Mouse (Mus musculus): ENCODE results near the gene Got2.

DNA sequence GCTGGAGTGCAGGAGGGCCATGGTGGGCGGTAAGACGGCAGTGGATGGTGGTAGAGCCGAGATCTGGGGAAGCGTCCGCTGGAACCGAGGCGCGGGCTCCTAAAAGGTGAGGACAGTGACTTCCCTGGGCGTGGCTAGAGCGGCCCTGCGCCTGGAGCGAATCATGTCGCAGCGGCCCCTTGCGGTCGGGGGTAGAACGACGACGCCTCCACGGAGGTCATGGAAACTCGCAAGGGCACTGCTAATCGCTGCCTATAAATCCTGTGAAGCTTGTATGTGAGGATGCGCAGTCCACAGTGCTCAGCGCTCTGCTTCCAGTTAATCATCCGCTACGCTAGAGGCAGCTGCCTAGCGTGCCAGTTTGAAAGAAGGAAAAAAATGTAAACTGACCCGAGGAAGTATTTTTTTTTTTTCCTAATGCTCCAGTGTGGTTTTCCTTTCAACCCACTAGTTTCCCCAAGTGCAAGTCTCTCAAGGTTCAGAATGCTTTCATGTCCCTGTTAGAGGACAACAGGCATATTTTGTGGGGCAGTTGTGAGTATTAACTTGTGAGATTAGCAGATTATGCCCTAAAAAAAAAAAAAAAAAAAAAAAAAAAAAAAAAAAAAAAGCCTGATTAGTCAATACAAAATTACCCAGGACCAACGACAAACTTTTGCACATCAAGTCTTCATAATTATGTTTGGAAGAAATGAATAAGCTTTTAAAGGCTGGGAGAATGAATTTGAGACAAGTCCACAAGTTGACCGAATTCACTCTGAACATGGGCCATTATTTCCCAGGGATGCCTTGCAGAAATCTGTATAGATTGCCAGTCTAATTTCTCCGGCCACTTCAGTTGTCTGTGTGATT, at the start of gene Got2:
- TF ChIP-seq CTCF (IDR thresholded peaks at IDR 0.05) = peak; percentile 92
- TF ChIP-seq EP300 (IDR thresholded peaks at IDR 0.05) = no peak

Measured in lung, postnatal 0 days (tissue).